Mouse (Mus musculus) hindbrain, embryonic 14.5 days (tissue): ENCODE data around the gene Fem1b. TPM values are rescaled to one million over a fixed set of nuclear protein-coding genes. Genes with fewer than 3 reads are reported as not detected.
A peak's percentile ranks its signal among the peaks of the same experiment; 100 is the strongest.
"Not testable (repeated sequence)": the region's sequence is repeated elsewhere in the genome, so short reads cannot be mapped to it uniquely, and the experiment has no call there.

Source experiments
- ATAC-seq: fragments of 200-750 bp; cut with Nextera tagmentation; 2 replicates; pipeline ENCODE4 v1.8.0; 2017; ENCODE audit warnings: moderate number of reproducible peaks, mild to moderate bottlenecking, moderate TSS enrichment, moderate library complexity; ENCODE audit not compliant: low FRiP score
- DNase-seq: peaks from one replicate; pipeline ENCODE4 v3.0.0-alpha.2; 2015; ENCODE audit warnings: low spot score
- H3K27ac ChIP-seq: fragments of 300-500 bp; sonication (generic); 2 replicates; pipeline ENCODE4 v1.5.1; 2014; ENCODE audit warnings: mild to moderate bottlenecking, moderate library complexity
- H3K27me3 ChIP-seq: fragments of 300-500 bp; sonication (generic); 2 replicates; pipeline ENCODE4 v1.6.1; 2014; ENCODE audit warnings: mild to moderate bottlenecking, low read length, mixed read lengths; ENCODE audit not compliant: control insufficient read depth, insufficient read depth
- H3K36me3 ChIP-seq: fragments of 300-500 bp; sonication (generic); replicated peaks from 2 replicates; pipeline ENCODE4 v1.6.1; 2014; ENCODE audit not compliant: control insufficient read depth, insufficient read depth
- H3K4me1 ChIP-seq: fragments of 300-500 bp; sonication (generic); replicated peaks from 2 replicates; pipeline ENCODE4 v1.6.1; 2014; ENCODE audit warnings: antibody characterized with exemption, low read length, mixed read lengths; ENCODE audit not compliant: control insufficient read depth, insufficient read depth
- H3K4me2 ChIP-seq: fragments of 300-500 bp; sonication (generic); replicated peaks from 2 replicates; pipeline ENCODE4 v1.6.1; 2014; ENCODE audit warnings: mild to moderate bottlenecking, moderate library complexity
- H3K4me3 ChIP-seq: fragments of 300-500 bp; sonication (generic); replicated peaks from 2 replicates; pipeline ENCODE4 v1.5.1; 2014; ENCODE audit warnings: mild to moderate bottlenecking, low read length
- H3K9ac ChIP-seq: fragments of 300-500 bp; sonication (generic); 2 replicates; pipeline ENCODE4 v1.6.1; 2014
- H3K9me3 ChIP-seq: fragments of 300-500 bp; sonication (generic); 2 replicates; pipeline ENCODE4 v1.6.1; 2016; ENCODE audit warnings: low read length; ENCODE audit not compliant: control insufficient read depth
- WGBS: fragments of 180-500 bp; shearing (Covaris S2); extraction: QIAGEN DNeasy Blood & Tissue Kit; methylation state at CpG from one replicate; pipeline ENCODE4 v1.1.7; 2014; 5-methylcytosine and 5-hydroxymethylcytosine counted together
- polyA plus RNA-seq: library from polyadenylated mRNA; unstranded; fragments of >200 nt; fragmentation: Nextera tagmentation; extraction: Ambion mirVana; gene quantifications from 2 replicates; pipeline ENCODE4 v1.2.1, GENCODE M21; 2014

Fem1b gene
- polyA plus RNA-seq, 1 experiment from 2014 or later: 86.6 TPM

DNA sequence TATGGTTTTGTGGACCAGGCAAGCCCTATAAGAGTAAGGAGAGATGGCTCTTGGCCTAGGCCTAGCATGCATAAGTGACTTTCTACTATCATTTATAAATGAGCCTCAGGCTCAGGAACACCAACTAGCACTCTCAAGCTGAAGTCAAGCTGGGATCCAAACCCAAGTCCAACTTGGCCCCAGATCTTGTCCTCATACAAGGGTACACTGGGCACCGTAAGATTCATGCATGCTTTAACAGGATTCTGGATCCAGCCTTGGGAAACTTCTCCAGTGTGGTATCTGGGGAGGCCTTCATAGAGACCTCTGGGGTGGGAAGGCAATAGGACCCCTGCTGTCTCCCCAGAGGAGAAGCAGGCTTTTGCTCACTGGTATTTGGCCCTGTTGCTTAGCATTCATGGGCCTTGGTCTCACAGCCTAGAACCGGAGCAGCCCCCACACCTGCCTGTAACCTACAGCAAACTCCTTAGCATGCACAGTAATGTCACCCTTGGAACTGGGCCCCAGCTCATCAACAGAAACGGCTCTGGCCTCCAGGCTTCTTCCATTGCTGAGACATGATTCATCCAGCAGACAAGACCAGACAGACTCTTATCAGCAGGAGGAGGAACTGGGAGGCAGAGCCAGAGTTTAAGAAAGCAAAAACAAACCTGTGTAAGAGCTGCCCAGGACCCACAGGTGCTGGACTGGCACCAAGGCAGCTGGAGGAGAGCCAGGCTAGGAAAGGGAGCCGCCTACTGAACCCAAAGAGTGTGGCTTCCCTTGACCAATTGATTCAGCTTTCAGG lies 6.3 kb upstream of the Fem1b start:
- Histone ChIP-seq H3K36me3 (no peaks in the 10 kb centered on the region), H3K27ac (no peak overlapping the region; the same call in 1 of the 2 replicates), H3K9me3 (no peaks in the 10 kb centered on the region), H3K27me3 (no peaks in the 10 kb centered on the region), H3K4me2 (no peak overlapping the region), H3K9ac (no peak overlapping the region), H3K4me1 (no peaks in the 10 kb centered on the region), H3K4me3 (no peak overlapping the region)
- WGBS: 80% methylated on average over 4 of the region's 4 CpGs
- DNase-seq (no peak), ATAC-seq (no peak)

GRCm38 (mm10) chr9:62817099-62817571 lies 5.4 kb upstream of the Fem1b start:
- Histone ChIP-seq H3K4me1 (0 out of 2 replicates have a peak, but pooled peaks cover 8% of the 10 kb centered on the region), H3K27me3 (no peaks in the 10 kb centered on the region), H3K9ac (no peak overlapping the region; the same call in 1 of the 2 replicates), H3K4me2 (no peak overlapping the region), H3K36me3 (no peaks in the 10 kb centered on the region), H3K27ac (no peak overlapping the region; the same call in 1 of the 2 replicates), H3K9me3 (no peaks in the 10 kb centered on the region), H3K4me3 (no peak overlapping the region)
- 48% methylated on average over 12 of the region's 12 CpGs for WGBS
- DNase-seq (no peak), ATAC-seq (no peak)

- H3K4me1 ChIP-seq: 0 out of 2 replicates have a peak, but pooled peaks cover 10% of the 10 kb centered on the region
- ATAC-seq (no peak), DNase-seq (no peak)
- H3K9me3 ChIP-seq: no peaks in the 10 kb centered on the region
- no peak overlapping the region for H3K27ac ChIP-seq
- no peaks in the 10 kb centered on the region for H3K27me3 ChIP-seq
- 87% methylated on average over 9 of the region's 9 CpGs for whole genome bisulfite sequencing
- no peak overlapping the region for H3K4me3 ChIP-seq
- H3K36me3 ChIP-seq: no peaks in the 10 kb centered on the region
- no peak overlapping the region for H3K4me2 ChIP-seq
- no peak overlapping the region; the same call in 1 of the 2 replicates for H3K9ac ChIP-seq
Observed at GRCm38 (mm10) chr9:62816323-62817098, 4.8 kb upstream of the Fem1b start.

DNA sequence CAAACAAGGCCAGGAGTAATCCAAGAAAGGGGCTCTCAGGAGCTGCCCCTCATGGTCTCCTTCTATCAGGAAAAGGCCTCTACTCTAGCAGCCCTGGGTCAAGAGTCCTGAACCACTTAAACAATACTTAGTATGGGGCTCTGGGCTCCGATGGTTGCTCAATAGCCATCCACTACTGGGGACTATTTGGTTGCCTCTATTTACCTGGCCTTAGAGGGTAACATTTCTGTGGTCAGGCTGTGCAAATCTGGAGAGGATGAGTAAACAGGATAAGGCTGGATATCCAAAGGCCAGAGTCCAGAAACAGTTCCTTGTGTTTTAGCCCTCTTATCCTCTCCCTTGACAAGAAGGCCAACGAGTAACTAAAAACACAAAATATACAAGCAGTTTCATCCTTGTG lies 3.0 kb upstream of the Fem1b start:
- no peak overlapping the region for H3K9ac ChIP-seq
- no peak for DNase-seq
- WGBS: 89% methylated on average over 2 of the region's 2 CpGs
- H3K9me3 ChIP-seq: no peaks in the 10 kb centered on the region
- H3K4me1 ChIP-seq: peaks cover 14% of the 10 kb centered on the region
- H3K27ac ChIP-seq: no peak overlapping the region
- H3K4me3 ChIP-seq: no peak overlapping the region
- H3K27me3 ChIP-seq: no peaks in the 10 kb centered on the region
- no peak overlapping the region for H3K4me2 ChIP-seq
- no peak for ATAC-seq
- H3K36me3 ChIP-seq: no peaks in the 10 kb centered on the region

GRCm38 (mm10) chr9:62812216-62813049 lies 699 bp upstream of the Fem1b start:
- H3K4me1 ChIP-seq: peaks cover 34% of the 10 kb centered on the region
- peak overlapping the region; percentile 87 for H3K4me3 ChIP-seq
- H3K27ac ChIP-seq: peak overlapping the region; percentile 98
- no peak for DNase-seq
- H3K36me3 ChIP-seq: no peaks in the 10 kb centered on the region
- peak overlapping the region; percentile 81 for H3K4me2 ChIP-seq
- 14% methylated on average over 14 of the region's 14 CpGs for WGBS
- no peak for ATAC-seq
- peak overlapping the region; percentile 91 for H3K9ac ChIP-seq
- H3K9me3 ChIP-seq: no peaks in the 10 kb centered on the region
- no peaks in the 10 kb centered on the region for H3K27me3 ChIP-seq

DNA sequence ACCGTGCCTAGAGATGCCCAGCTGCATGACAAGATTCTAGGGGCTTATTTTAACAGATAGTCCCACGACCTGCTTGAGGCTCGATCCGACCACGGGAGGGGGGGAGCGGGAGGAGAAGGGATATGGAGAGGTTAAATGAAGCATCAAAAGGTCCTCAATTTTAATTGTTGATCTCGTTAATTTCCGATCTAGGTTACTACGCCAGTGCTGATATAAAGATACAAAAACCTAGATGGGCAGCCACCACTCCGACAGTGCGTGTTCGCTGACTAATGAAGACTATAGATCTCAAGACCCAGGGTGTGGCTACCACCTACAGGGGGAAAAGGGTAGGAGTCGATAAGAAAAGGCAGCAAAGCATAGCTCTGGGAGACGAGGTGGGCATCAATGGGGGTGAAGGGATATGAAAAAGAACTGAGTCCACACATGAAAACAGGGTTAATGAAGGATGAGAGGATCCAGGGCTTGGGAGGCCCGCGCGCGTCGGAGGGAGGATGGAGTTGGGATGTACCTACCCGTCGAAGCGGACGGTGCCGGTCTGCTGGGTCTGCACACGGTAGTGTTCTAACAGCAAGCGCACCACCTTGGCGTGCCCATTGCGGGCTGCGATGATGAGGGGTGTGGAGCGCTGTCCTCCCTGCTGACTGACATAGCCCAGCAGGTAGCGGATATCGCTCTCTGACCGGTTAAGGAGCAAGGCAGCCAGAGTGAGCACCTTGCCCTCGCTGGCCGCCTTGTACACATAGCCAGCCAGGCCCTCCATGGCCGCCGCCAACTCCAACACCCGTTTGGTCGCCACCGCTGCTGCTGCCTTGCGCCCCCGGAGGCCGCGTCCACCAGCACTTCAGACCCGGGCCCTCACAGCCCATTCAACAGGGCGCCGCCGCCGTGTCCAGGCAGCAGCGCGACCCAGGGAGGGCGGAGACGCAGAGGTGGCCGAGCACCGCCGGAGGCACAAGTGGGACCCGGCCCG lies 905 bp downstream of the Fem1b start:
- H3K4me2 ChIP-seq: peak overlapping the region; percentile 81
- H3K27ac ChIP-seq: peak overlapping the region; percentile 98
- H3K36me3 ChIP-seq: no peaks in the 10 kb centered on the region
- H3K4me3 ChIP-seq: peak overlapping the region; percentile 87
- peak; percentile 53 for DNase-seq
- peak; percentile 61 for ATAC-seq
- peaks cover 34% of the 10 kb centered on the region for H3K4me1 ChIP-seq
- peak overlapping the region; percentile 91 for H3K9ac ChIP-seq
- H3K9me3 ChIP-seq: no peaks in the 10 kb centered on the region
- no peaks in the 10 kb centered on the region for H3K27me3 ChIP-seq
- WGBS: under 1% methylated on average over 54 of the region's 58 CpGs

DNA sequence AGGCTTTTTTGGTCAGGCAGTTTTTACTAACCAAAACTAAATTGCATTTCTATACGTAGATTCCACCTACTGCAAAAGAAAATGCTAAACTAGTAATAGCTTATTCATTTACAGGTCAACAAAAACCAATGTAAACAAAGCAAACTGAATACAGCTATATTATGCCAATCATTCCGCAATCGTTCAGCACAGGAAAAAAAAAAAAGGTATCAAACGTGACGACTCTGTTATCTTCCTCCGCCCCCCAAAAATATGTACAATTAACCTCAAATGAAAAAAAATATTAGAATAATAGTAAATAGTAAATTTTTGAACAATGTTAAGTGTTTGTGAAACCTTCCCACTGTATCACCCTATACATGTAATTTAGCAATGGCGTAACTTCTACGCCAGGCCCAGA lies 1.6 kb downstream of the Fem1b start:
- H3K27ac ChIP-seq: no peak overlapping the region; the same call in 1 of the 2 replicates
- peak overlapping the region; percentile 81 for H3K4me2 ChIP-seq
- H3K4me1 ChIP-seq: peaks cover 34% of the 10 kb centered on the region
- peak overlapping the region; percentile 87 for H3K4me3 ChIP-seq
- H3K27me3 ChIP-seq: no peaks in the 10 kb centered on the region
- 21% methylated on average over 8 of the region's 8 CpGs for WGBS
- DNase-seq (no peak), ATAC-seq (no peak)
- H3K9me3 ChIP-seq: no peaks in the 10 kb centered on the region
- peak overlapping the region; percentile 91 for H3K9ac ChIP-seq
- H3K36me3 ChIP-seq: no peaks in the 10 kb centered on the region

DNA sequence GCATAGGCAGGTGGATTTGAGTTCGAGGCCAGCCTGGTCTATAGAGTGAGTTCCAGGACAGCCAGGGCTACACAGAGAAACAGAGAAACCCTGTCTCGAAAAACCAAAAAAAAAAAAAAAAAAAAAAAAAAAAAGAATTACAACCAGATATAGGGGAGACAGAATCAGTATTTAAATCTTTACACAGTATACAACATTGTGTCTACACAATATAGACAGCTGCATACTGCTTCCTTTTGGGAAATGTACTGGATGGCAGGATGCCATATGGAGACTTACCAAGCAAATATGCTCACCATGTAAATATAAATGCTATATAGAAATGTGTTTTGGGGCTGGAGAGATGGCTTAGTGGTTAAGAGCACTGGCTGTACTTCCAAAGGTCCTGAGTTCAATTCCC lies 12.5 kb downstream of the Fem1b start:
- not testable (repeated sequence) for H3K4me3 ChIP-seq, H3K9ac ChIP-seq, H3K27ac ChIP-seq, DNase-seq, H3K9me3 ChIP-seq, H3K4me2 ChIP-seq, H3K27me3 ChIP-seq, H3K4me1 ChIP-seq, ATAC-seq
- WGBS: 91% methylated on average over 2 of the region's 2 CpGs
- peaks cover 41% of the 10 kb centered on the region for H3K36me3 ChIP-seq
